Mouse (Mus musculus) cerebellum, postnatal 4 days (tissue): ENCODE measurements at regions not wholly inside any gene's neighbourhood (a gene's known extent, or its start where the extent isn't known, plus 50 kb on each side); places are given as distances from the start of the nearest gene placed in this dataset.
A peak's percentile ranks its signal among the peaks of the same experiment; 100 is the strongest.
"Not testable (repeated sequence)": the region's sequence is repeated elsewhere in the genome, so short reads cannot be mapped to it uniquely, and the experiment has no call there.

Experiments used
- DNase-seq, 2 experiments: peaks; one replicate each; pipeline ENCODE4 v3.0.0; 2022; ENCODE audit warnings: low spot score in 2 of 2, mixed read lengths in 1 of 2

DNA sequence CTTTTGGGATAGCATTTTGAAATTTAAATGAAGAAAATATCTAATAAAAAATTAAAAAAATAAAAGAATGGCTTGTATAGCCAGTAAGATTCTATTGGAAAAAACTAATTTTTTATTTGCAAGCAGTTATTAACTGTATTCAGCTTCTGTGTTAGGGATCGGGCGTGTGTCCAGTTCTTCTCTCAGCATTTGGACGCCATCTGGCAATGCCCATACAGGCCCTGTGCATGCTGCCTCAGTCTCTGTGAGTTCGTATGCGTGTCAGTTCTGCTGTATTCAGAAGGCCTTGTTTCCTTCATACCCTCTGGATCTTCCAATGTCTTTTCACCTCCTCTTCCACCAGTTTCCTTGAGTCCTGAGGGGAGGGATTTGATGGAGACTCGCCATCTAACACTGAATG lies 123.8 kb upstream of the Nabp1 start:
- no peak for DNase-seq

DNA sequence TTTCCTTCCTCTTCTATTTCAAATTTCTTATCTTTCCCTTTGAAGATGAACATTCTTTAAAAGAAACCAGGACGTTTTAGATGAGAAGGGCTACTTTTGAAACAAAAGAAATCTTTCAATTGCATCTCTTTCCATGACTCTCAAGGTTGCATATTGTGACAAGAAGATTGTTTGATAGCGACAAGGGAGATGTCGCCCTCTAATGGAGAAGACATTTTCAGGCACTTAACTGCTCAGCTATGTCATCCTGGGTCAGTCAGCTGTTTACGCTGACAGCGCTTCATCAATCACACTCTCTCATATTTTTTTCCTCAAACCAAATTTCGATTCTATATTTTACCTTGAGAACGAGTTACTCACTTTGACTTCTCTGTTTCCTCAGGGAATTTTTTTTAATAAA lies 122.2 kb upstream of the Nabp1 start:
- DNase-seq: no peak

DNA sequence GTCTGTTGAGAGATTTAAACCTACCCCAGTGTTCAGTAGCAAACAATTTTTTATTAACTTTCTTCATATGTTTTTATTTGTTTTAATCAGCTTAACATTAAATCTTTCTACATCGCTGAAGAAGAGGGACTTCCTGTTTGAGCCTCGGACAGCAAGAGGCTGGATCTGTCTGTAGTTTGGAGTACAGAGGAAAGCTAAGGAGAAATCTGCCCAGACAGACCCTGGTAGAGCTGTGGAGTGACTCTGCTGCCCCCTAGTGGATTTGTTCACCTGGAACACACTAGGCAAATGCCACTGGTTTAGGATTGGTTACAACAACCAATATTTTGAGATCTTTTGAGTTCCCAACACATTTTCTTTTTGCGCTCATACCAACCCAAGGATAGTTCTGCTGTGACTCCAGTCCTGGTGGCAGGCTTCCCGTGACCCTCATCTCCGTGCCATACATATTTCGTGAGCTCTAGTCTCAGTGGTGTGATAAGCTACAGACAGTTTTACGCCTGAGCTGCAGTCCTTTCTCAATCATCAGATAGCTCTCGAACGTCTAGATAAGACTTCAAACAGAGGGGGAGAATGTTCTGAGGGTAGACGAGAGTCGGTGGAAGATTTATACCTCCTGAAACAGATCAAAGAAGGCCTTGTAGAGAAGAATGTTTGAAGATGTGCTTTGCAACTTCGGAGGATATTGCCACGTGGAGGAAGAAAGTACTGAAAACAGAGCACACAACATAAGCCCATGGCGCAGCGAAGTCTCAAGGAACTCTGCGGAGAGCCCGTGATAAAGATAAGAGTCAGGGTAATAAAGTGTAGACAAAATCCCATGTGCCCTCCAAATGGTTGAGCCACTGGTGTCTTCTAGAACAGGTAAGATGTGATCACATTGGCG lies 119.0 kb upstream of the Nabp1 start:
- DNase-seq: peak; percentile 58 to 86

DNA sequence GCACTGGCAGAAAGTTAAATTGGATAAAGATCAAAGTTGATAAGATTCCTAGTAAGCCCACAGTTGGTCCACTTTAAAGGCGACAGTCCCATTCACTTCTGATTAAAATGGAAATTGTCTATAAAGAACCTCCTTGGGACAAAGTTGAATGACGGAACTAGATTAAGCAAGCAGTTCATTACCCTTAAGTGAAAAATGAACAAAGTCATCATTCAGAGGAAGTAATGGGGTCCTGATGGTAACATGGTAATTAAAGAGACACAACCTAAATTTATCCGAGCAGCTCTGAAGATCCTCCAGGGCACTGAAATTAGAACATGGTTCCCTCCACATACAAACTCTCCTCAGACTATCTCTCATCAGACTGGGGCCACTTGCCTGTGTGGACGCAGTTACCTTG lies 116.4 kb upstream of the Nabp1 start:
- DNase-seq: no peak

DNA sequence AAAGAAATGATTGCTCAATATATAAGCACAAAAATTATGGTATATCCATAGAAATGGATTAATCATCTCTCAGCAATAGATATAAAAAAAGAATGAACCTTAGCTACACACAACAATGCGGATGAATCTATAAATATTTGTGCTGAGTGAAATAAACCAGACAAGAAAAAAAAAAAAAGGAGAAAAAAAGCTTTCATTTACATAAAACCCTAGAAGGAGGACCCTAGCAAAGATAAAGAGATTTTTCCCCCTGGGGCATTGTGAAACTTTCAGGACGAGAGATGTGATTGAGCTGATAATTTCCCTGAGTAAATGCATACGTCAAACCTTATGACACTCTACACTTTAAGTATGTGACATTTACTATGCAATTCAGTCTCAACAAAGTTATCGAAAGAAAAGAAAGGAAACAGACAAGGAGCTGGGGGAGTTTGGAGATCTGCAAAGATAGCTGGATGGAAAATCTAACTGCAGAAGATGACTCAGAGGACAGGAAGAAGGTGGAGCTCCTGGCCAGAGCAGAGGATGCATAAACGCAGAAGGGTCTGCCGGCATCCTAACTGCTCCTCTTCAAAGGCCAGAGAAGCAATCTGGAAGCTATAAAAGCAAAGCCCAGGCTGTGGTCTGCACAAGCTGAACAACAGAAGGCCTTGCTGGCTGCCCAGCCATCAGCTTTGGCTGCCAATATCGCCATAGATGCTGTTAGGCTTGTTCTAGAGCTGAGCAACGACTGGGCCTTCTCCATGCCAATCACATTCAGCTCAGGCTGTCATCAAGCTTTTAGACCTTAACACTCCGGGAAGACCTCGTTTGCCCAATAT lies 115.6 kb upstream of the Nabp1 start:
- DNase-seq: no peak

DNA sequence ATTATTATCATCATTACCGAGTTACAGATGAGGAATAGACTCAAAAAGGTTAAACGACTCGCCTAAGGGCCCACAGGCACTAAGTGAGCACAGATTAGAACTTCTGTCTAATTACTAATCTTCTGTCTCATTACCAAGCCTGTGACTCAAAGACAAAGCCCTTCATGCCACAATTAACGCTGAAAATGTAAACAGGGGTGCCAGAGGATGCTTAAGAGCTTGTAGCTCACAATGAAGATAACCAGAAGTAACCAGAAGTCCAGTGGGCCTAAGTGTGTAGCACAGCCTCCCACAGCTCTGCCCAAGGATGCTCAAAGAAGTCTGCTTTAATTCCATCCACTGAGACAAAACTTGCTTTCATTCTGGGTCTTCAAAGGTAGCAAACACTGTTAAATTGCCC lies 113.7 kb upstream of the Nabp1 start:
- no peak for DNase-seq

DNA sequence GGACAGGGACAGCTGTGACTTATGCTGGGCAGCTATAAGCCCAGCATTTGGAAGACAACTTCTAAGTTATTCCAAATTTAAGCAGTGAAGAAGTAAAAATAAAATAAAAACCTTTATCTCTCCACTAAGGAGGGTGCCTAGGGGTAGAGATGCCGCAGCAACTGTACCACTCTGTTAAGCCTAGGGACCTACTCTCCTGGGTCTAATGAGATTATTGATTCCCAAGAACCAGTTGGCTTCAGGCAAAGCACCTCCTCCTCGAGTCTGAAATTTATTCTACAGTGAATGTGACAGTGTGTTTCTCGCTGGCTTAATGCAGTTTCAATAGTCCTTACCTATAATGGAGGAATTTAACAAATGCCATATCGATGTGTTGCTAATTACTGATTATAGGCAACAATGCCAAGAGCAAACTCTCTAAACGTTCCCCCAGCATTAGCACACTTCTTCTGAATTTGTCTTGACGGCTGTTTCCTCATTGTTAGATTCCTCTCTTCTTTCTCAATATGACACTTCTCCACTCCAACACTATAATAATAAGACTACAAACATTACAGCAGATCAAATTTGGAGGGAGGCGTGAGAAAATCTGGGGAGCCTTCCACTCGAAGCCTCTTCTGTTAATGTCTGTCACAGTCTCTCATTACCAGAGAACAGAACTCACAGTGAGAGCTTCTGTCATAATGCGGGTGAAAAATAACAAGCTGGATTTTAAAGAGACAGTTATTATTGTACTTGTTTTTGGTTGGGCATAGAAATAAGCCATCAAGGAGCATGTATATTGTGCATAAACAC lies 112.6 kb upstream of the Nabp1 start:
- no peak for DNase-seq

DNA sequence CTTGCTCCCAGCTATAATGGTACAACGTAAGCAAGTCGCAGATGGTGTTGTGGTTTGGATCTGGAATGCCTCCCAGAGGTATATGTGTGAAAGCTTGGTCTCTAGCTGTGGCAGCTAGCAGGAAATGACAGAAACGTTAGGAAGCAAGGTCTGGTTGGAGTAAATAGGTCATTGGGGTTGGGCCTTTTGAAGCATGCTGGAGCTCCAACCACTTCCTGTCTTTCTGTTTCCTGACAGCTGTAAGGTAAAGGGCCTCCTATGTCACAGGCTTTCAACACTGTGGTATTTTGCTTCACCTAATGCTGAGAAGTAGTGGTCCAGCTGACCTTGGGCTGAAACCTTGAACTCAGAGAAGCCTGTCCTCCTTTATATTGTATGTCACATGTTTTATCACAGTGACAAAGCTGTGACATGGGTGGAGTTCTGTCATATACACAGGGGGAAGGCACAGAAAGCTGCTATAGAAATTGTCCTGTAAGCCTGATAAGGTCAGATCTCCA lies 106.8 kb upstream of the Nabp1 start:
- DNase-seq: no peak

DNA sequence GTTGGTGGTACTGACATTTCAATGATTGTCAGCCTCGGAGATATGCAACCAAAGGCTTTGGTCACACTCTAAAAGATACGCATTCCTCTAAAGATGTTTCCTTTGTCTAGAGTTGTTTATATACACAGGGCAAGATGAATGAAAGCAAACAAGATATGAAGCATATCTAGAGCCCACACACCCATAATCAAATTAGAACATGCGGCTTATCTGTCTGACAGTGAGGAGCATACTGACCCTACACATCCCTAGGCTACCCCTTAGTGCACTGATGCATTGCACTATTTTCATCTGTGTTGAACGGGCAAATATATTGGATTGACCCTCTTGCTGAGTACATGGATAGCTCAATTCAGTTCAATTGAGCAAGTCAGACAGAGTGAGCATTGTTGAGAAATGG lies 105.6 kb upstream of the Nabp1 start:
- no peak for DNase-seq

DNA sequence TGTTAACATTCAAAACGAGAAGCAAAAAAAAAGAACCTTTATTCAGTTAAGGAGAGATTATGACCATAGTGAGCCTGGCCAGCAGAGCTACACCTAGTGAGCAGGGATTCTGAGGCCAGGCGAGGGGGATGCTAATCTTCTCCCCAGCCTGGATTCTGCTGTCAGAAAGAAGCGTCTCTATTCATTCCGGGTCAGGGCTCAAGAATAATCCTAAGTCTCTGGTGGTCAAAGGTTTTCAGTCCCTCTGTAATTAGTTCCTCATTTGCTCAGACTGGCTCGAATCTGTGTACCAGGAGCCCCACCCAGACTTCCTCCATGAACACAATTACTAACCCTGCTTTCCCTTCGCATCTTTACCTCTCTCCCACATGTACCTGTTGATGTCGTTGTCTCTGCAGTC lies 101.8 kb upstream of the Nabp1 start:
- DNase-seq: no peak

DNA sequence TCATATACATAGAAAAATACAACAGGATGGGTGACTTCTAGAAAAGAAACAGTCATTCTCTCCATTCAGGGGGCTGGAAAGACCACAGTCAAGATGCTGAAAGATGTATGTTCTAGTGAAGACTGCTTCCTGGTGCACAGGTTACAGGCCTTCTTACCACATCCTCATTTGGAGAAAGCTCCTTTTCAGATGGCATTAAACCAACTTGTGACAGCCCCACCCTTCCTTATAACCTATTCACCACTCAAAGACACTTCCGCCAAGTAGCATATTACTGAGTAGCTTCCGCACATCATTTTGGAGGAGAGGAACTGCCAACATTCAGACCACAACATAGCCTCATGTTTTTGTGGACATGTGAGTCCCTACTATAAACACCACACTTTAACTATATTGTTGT lies 99.5 kb upstream of the Nabp1 start:
- DNase-seq: no peak

DNA sequence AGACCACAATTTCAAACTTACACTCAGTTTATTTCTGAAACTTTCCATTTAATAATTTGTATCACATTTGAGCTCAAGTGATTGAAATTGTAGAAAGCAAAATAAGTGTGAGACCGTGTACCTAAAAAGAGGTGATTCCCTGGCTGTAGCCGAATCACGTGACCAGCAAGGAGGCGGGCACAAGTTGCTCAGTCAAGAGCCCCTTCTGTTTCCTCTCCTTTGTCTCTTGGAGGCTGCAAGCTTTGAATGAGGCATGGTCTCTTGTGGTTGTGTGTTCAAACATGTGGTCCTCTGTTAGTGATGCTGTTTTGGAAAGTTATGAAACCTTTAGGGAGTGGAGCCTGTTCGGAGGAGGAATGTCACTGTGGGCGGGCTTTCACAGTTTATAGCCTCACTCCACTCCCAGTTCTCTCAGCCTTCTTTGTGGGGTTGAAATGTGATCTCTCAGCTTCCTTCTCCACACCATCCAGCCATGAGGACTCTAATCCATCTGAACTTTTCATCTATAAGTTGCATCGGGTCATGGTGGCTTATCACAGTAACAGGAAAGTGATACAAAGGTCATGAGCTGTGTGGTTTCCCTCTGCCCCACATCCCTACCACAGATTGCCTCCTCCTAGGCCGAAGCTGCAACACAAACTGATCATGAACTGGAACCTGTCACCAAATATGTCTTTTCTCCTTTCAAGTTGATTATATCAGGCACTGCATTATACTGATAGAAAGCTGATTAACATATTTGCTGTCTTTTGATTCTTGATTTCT lies 94.3 kb upstream of the Nabp1 start:
- no peak for DNase-seq

DNA sequence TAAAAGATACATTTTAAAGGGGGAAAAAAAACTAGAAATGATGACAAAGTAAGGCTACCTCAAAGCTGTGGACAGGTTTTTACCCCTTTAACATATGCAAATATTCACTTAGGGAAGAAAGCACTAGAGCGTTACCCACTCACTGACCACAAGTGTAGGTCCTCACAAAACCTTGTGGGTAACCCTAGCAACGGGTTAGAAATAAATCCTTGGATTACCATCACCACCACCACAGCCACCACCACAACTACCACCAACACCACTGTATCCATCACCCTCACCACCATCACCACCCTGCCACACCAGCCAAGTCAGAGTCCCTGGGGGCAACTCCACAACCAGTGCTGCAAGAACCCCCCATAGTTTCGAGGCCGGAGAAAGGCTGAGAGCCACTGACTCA lies 91.4 kb upstream of the Nabp1 start:
- no peak for DNase-seq

DNA sequence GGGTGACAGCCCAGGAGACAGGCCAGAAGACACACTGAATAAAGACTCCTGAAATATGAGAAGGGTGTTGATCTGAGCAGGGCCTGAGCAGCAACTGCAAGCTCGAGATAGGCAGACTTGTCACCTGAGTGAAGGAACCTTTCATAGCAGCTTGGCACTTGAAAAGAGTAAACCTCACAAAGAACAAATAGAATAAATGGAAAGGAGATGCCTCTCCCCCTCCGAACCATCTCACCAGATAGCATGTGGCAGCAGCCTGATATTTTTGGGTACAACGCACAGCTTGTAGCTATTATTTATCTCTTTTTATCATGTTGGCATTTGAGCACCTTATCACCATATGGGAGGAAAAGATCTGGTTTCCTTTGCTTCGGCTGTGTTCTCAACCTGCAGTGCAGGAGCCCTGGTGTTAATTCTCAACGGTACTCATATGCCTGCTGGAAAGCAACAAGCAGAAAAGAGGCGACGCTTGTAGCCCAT lies 88.0 kb upstream of the Nabp1 start:
- DNase-seq: no peak

DNA sequence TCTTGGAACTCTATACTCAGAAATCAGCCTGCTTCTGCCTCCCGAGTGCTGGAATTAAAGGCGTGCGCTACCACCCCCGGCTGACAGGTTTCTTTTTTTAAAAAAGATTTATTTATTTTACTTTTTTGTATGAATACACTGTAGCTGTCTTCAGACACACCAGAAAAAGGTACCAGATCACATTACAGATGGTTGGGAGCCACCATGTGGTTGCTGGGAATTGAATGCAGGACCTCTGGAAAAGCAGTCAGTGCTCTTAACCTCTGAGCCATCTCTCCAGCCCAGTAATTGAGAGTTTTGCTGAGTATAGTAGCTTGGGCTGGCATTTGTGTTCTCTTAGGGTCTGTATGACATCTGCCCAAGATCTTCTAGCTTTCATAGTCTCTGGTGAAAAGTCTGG lies 78.4 kb upstream of the Nabp1 start:
- DNase-seq: not testable (repeated sequence)

DNA sequence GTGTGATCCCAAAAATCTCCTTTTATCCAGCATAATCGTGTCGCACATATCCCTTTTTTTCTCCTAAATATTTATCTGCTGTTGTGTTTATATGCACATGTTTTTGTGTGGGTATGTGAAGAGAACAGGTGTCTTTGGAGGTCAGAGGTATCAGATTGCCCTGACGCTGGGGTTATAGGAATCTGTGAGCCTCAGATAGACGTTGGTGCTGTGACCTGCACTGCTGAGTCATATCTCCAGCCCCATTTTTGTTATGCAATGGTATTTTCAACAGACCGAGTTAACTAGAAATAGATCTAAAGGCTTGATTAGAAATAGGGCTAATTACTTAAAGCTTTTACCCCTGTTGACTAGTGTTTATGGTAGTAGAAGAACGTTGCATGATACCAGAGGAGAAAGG lies 75.5 kb upstream of the Nabp1 start:
- DNase-seq: no peak

DNA sequence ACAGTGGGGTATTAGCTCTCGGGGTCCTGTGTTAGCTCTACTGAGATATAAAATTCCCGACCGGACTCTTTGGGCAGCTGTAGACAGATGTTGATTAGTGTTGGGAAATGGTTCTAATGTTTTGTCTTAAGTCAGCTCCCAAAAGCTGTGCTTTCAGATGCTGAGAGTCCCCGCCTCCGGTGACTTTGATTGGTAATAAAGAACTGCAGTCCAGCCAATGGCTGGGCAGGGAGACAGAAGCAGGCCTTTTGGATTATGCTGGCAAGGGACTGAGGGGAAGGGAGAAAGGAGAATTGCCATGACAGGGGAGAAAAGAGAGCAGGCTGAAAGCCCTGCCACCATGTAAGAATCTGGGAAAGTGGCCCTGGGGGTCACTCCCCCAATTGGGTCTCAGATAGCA lies 73.4 kb upstream of the Nabp1 start:
- no peak for DNase-seq

DNA sequence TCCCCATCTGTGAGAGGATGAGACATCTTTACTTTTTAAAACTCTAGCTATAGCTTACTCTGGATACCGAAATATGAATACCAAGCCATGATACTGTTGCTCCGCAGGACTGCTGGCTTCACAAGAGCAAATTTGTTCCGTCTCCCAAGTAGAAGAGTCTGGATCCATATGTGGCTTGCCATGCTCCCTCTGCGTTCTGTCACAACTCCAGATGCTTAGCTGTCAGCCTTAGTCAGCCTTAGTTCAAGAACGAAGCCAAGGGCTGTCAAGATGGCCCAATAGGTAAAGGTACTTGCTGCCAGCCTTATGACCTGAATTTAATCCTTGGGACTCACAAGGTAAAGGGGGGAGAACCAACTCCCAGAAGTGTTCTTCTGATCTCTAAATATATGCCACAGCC lies 64.6 kb upstream of the Nabp1 start:
- DNase-seq: no peak

DNA sequence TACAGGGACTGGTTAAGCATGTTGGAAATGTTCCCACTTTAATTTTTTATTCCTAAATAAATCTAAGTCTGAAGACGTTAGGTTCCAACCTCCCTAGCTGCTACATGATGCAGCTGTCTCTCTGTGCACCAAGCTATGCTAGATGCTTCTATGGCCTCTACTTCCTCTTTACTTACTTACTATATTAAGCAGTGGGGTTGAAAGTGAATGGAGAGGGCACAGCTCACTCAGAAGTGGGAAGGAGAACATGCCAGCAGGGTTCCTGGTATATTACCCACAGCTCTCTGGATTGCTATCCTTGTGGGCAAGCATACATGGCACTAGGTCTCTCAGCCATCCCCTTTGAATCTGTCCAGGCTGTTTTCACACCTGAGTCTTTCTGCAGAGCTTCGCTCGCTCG lies 61.4 kb upstream of the Nabp1 start:
- DNase-seq: no peak

DNA sequence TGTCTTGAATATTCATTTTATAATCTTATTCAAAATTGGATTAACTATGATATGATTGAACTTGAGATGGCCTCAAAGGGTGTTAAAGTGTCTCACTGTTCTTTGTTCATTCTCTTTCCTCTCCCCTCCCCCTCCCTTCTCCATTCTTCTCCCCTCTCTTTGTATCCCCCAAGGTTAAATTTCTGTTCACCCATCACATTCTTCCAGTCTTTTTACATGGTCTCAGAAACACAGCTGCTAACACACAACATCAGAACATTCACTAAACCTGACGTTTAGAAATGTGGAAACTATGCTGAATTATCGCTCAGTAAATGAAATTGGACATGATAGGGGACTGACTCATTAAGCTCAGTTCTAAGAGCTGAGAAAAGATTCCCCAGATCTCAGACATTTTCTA lies 60.6 kb upstream of the Nabp1 start:
- DNase-seq: no peak

DNA sequence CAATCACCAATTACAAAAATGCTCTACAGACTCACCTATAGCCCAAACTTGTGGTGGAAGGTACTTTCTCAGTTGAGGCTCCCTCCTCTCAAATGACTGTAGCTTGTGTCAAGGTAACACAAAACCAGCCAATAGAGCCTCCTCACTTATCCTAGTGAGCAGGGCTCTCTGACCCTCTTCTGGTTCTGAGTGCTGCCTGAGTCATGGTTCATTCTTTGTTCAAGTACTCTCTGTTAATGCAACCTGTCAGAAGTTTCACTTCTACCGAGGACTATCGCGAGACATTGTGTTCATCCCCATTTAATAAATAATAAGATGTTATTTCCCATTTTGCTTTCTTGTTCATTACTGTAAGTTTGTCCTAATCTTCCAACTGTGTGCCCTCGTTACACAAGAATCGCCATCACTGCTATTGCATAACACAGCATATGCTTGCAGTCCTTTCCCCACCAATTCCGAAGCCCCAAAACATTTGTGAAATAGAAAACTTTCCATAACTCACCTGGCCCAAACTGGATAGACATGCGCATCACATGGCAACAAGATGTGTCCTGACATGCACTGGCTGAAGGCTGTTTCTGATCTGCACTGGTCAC lies 59.6 kb upstream of the Nabp1 start:
- DNase-seq: no peak
